Mouse (Mus musculus) olfactory bulb, adult 2 months (tissue): ENCODE measurements at regions not wholly inside any gene's neighbourhood (a gene's known extent, or its start where the extent isn't known, plus 50 kb on each side); places are given as distances from the start of the nearest gene placed in this dataset.

Experiments used
- CTCF ChIP-seq: fragments of 200-500 bp; IDR thresholded peaks from 2 replicates; pipeline ENCODE4 v1.5.1; 2012; ENCODE audit warnings: low read depth, mild to moderate bottlenecking, low read length, moderate library complexity; ENCODE audit not compliant: insufficient read depth
- POLR2A ChIP-seq: fragments of 200-500 bp; IDR thresholded peaks from 2 replicates; pipeline ENCODE4 v1.6.1; 2012; ENCODE audit warnings: mild to moderate bottlenecking, low read depth, low read length, moderate library complexity; ENCODE audit not compliant: insufficient read depth

DNA sequence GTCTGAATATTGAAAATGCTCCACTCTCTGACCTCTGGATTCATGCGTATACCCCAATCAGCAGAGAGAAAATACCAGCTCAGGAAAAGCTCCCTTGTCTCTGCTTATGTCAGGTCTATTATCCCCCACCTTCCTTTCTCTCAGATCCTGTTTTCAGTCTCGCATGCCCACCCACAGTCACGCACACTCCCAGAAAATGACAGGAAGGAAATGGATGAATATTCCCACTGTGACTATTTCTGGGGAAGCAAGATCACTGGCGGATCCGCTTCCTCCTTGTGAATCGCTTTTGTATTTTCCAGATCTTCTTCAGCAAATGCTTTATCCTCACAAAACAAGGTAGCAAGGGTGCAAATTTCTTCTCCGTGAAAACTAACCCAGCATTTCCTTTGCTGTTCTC, 627.3 kb upstream of the Cdh11 start:
- no peak for TF ChIP-seq CTCF
- no peak for TF ChIP-seq POLR2A
